Mouse (Mus musculus) embryonic fibroblast, embryonic 13.5 days (primary cell): ENCODE measurements around the gene Tspan9.

Experiments
- CTCF ChIP-seq: IDR thresholded peaks from 2 replicates; pipeline ENCODE4 v1.5.1; 2011; ENCODE audit warnings: mild to moderate bottlenecking, control low read depth, low read length, moderate library complexity, borderline replicate concordance; ENCODE audit not compliant: insufficient read depth
- POLR2A ChIP-seq: IDR thresholded peaks from 2 replicates; pipeline ENCODE4 v1.6.1; 2011; ENCODE audit warnings: low read depth, mild to moderate bottlenecking, control low read depth, low read length, moderate library complexity

GRCm38 (mm10) chr6:127999118-127999517, 144.3 kb downstream of the Tspan9 start:
- TF ChIP-seq CTCF = no peak
- no peak for TF ChIP-seq POLR2A
